Mouse (Mus musculus) heart, adult 2 months (tissue): ENCODE results near the gene Dcst2.

ENCODE experiments used
- CTCF ChIP-seq: fragments of 200-600 bp; IDR thresholded peaks from 2 replicates; pipeline ENCODE4 v1.8.1; 2022; ENCODE audit warnings: antibody characterized with exemption, mild to moderate bottlenecking, moderate library complexity
- EP300 ChIP-seq: fragments of 200-500 bp; IDR thresholded peaks from 2 replicates; pipeline ENCODE4 v1.6.1; 2011; ENCODE audit warnings: low read depth, low read length, control low read depth; ENCODE audit not compliant: insufficient read depth
- POLR2A ChIP-seq: fragments of 200-500 bp; IDR thresholded peaks from 2 replicates; pipeline ENCODE4 v1.6.1; 2011; ENCODE audit warnings: mild to moderate bottlenecking, low read depth, low read length, control low read depth; ENCODE audit not compliant: insufficient read depth

DNA sequence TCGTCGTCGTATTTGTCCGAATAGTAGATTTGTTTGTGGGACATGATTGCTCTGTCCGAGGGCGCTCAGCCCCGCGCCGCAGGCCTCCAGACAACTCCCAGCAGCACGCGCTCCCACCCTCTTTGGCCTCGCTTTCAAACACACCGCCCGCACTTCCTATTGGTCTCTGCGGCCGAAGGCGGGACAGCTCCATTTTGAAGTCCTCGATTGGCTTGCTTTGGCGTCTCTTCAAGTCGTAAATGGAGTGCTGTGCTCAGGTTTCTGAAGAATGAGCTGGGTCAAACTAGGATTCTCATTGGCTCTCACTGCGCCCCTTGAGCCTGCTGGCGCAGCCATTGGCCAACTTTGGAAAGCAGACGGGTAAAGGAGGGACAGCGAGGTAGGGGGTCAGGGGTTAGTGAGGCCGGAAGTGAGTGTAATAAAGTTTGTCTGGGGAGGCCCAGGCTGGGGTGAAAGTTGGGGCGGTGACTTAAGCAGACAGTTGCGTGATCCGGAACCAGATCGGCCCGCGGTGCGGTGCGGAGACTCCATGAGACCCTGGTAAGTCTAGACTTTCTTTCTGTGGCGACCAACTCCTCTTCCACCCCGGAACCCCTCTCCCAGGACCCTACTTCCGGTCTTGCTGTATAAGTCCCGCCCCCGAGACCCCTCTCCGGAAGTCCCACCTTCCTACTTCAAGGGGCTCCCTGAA, 56.5 kb downstream of the Dcst2 start, which contains the start of the genes Cks1b and Shc1:
- peak; percentile 36 for TF ChIP-seq CTCF
- peak; percentile 54; the same call in 1 of the 2 replicates for TF ChIP-seq POLR2A
- TF ChIP-seq EP300, result no peak
